Mouse (Mus musculus) adrenal gland (tissue): ENCODE data around the gene Fbrsl1.

Experiments used
- intact Hi-C: fragments of 180-260 bp; cut with DNase I; formaldehyde crosslinking; loops from one replicate; pipeline ENCODE4 v1.15.1; 2025

The Fbrsl1 gene

DNA sequence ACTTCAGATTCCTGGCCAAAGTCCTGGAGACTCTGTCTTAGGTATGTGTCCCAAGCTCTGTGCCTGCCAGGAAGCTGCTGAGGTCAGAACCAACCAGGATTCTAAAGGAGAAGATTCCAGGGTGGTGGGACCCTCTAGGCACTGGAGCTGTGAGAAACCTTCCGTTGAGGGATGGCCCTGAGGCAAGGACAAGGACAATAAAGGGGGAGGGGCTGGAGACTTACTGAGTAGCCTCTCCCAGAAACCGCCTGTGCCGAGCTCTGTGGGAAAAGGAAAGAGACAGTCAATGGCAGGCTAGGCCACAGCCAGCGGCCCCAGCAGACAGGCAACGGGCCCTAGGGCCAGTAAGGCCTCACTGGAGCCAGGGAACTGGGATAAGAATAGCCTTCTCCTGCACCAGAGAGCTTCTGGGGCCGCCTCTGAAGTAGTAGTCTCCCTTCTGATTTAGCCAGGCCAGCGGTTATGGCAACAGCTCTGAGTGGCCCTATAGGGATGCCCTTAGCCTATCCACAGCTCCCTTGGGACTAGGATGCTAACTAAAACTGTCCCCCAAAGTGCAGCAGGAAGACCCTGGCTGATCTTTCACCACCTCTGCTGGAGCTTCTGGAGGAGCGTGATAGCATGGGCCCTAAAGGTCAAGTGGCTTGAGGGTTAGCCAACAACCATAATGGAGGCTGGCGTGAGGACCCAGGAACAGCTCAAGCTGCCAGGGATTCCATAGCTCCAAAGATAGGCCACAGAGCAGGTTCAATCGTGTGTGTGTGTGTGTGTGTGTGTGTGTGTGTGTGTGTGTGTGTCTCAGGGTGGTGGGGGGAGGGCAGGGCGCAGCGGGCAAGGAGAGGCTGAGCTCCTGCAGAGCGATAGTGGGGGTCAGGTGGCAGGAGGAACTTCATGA lies 32.2 kb downstream of the Fbrsl1 start:
- intact Hi-C loops, result no loop called here

DNA sequence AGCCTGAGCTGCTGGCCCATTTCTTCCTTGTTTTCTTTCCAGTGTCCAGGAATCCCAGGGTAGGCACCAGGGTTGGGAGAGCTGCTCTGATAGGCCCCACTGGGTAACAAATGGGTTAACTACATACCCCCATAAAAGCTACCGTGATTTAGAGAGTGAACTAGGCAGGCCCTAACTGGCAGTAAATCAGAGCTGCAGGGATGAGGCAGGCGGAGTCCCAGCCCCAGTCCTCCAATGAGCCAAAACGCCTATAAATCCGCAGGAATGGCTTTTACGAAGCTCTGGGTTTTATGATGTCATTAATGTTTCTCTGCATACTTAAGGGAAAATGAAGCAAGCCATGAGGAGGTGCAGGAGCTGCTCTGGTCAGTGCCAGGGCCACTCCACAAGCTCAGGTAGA lies 33.3 kb downstream of the Fbrsl1 start:
- intact Hi-C loops, result no loop called here

DNA sequence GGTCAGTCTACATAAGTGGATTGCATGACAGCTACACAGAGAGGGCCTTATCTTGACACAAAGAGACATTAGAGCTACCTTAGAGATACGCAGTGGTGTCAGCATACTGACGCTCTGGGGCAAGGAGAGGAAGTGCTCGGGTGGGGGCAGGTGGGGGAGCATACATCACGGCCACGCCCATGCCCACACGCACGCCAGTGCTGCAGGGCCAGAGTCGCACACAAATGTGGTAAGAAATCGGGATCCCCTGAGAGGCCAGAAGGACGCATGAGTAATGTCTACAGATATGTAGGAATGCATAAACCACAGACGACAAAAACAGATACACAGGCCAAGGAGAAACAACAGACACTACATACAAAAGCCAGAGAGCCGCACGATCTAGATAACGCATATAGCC lies 35.3 kb downstream of the Fbrsl1 start:
- intact Hi-C loops, result no loop called here

- intact Hi-C loops, result no loop called here
Measured at GRCm38 (mm10) chr5:110410386-110410785, 37.9 kb downstream of the Fbrsl1 start.

DNA sequence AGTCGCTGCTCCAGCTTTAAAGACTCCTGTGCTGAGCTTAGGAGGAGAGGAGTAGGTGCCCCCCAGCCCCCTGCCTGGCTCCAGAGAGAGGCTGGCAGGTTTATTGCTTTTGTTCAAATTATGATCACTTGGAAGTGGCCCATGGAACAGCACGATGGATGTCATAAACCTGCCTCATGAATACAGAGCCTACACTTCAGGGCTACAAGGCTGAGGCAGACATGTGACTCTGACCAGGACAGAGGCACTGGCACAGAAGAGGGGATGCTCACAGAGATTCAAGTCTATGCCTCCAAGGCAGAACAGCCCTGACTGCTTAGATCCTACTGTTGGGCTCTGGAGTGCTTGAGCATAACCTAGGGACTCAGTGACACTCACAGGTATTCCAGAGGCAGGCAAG lies 39.3 kb downstream of the Fbrsl1 start:
- intact Hi-C loops, result no loop called here

DNA sequence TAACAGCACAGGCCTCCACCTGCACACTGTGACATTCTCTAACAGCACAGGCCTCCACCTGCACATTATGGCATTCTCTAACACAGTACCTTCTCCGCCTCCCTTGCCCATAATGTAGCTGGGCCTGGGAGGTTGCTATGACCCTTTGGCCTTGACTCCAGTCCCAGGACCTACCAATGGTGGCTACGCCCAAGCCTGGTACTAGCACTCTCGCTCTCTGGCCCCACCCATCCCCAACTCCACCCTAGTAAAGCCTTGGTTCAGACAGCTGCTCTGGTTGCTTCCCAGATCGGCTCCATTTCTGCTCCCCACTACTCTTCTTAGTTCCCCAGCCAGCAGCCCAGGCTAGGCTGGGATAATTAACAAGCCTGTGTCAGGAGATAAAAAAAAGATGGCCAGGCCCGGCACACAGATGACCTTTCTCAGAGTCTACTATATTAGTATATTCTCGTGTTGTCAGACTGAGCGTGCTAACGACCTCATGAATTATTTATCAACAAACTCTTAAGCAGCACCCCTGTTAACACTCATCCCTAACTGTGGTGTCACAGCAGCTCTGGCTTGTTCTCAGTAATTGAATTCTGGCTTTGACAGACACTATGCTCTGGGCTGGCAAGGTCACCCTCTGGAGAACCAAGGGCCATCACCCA lies 42.1 kb downstream of the Fbrsl1 start:
- intact Hi-C loops, result no loop called here

DNA sequence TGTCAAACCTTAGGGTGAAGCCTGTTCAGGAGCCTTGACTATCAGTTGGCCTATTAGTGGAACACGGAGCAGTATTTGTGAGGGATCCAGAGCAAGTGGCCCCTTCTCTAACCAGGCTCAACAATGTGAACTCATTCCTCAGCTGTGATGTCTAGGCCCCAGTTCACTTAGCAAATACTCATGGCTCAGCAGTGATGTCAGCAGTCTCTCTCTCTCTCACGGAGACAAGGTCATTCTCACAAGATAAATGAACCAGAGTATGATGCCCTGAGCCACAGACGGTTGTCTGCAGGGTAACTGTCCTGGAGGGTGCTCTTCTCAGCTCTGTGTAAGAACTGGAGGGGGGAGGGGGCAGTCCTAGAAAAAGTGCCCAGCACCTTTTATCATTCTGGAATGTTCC lies 44.4 kb downstream of the Fbrsl1 start:
- intact Hi-C loops, result no loop called here

DNA sequence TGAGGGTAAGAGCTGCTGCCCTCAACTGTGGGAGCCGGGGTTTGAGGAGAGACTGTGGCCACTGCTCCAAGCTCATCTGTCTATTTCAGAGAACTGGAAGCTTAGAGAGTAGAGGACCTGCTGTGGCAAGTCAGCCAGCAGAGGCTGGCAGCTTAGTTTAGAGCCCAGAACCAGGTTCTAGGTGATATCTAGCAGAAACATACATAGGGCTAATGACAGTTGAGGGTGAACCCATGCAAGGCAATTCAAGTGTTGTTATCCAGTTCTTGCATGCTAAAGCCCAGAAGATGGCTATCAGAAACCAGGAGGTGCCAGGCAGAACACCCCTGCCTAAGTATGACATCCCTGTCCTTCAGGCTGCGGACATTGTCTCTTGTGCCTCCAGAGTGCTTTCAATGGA lies 45.7 kb downstream of the Fbrsl1 start:
- intact Hi-C loops, result no loop called here

DNA sequence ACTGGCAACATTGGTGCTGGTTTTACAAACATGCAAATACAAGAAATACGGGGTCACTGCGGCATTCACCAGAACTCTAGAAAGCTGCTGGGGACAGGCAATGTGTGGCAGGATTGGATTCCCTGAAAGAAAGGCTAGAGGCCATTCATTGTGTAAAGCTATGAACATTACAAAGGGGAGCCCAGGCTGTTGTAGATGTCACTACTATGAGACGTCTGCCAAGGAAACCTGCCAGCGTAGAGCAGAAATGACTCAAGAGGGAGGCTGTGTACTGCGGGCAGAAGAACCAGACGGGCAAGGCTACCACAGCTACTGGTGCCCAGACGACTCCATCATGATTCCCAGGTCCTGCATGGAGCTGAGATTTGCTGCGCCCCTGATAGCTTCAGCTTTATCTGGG lies 47.2 kb downstream of the Fbrsl1 start:
- intact Hi-C loops, result no loop called here

DNA sequence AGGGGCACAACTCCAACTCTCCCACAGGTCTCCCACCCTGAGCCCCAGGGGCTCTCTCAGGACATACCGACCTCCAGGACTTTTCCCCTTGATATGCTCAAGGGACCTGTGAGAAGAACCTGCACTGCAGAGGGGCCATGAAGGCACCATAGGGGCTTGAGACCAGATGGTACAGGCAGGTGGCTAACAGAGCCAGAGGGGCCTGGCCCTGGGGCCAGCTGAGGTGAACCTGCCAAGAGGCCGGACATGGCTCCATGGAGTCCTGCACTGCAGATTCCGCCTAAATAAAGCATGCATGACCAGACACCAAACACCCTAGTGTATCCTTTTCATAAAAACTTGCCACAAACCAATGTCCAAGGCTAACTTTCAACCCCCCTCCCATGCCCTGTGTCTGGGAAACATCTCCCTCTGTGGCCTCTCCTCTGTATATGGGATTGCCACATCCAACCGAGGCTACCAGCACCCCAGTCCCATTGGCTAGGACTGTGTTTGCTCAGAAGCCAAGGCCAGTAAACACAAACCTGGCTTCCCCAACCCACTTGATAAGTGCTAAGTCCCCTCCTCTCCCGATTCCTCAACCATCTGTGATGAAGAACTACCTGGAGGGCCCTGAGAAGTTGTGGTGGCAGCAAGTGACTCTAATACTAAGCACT lies 53.2 kb downstream of the Fbrsl1 start:
- intact Hi-C loops, result no loop called here

DNA sequence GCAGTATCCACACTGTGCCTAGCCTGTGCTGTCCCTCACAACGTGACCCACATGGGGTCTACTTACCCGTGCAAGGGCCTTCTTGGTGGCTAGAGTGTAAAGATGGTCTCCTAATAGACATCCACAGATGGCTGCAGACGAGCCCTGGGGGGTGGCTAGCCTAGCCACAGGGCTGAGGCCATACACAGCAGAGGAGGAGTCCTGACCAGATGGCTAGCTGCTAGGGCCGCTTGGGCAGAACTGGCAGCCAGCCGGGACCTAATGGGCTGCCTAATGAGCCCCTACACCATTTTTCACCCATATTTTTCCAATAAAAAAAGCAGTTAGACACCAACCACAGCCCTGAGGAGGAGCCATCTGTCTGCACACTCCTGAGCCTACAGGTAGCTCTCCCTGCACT lies 55.6 kb downstream of the Fbrsl1 start:
- intact Hi-C loops, result no loop called here

GRCm38 (mm10) chr5:110390631-110391030 lies 57.7 kb downstream of the Fbrsl1 start:
- intact Hi-C loops, result no loop called here

DNA sequence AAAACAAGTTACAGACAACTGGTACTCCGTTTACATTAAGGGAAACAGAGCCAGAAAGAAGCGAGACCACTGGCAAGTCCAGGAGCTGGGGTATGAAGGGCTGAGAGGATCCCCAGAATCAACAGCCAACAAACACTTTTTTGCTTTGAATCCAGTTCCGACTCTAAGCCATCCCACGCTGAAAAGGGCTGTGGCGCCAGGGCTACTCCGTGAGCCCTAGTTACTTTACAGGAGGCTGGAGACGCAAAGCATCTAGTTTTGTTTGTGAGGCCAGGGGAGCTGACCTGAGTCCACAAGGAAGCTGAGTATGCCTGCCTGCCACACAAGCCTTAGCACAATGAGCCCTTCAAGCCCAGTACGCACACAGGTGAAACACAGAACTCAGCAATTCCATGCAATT lies 61.0 kb downstream of the Fbrsl1 start:
- intact Hi-C loops, result no loop called here

DNA sequence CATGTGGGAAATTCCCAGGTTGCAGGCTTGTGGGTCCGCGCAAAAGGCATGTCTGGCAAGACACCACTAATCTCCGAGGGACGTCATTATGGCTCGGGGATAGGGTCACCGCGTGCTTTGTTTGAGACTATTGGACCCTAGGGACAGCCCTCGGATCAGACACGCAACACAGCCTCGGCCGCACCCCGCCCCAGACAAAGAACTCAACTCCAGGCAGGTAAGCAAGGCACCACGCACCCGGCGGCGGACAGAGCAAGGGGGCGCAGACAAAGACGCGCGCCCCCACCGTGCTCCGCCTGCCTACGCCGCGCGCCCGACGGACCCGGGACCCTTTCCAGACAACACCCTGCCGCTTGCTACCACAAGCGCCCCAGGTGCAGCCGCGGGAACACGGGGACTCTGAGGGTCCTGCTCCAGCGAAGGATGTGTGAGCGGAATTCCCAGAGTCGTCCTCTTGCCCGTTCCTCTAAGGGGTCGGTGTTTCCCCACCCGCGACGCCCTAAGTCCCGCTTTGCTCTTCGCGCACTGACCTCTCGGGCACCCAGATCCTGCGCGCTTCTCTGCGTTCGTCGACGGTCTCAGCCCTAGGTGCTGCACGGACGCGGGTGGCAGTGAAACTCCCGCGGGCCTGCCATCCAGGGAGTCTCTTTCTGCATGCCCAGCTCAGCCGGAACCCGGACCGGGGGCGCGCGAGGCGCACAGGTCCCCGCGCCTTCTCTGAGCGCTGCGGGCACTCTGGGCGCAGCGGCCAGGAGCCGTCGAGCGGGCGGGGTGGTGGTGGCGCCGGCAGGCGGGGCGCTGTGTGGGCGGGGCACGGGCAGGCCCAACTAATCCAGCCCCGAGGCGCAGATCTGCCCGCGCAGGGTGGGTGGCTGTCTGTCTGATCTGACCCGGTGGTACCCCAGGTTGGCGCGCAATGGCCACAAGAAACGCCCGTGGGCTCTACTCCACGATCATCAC lies 61.7 kb downstream of the Fbrsl1 start:
- intact Hi-C loops, result no loop called here

DNA sequence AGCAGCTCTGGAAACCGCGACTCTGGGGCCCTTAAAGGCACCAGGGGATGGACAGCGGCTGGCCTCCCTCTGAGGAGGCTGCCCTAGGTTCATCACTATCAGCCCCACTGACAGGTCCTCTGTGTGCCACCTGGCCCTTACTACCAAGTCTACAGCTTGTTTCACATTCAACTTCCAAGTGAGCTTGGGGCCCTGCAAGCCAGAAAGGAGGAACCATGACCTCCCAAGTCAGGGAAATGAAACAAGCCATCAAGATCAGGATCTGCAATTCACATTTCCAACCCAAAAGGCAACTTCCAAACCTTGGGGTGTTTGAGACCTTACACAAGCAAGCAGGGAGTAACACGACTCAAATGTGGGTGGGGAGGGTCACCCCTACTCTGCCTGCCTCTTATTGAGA lies 63.0 kb downstream of the Fbrsl1 start:
- intact Hi-C loops, result no loop called here

DNA sequence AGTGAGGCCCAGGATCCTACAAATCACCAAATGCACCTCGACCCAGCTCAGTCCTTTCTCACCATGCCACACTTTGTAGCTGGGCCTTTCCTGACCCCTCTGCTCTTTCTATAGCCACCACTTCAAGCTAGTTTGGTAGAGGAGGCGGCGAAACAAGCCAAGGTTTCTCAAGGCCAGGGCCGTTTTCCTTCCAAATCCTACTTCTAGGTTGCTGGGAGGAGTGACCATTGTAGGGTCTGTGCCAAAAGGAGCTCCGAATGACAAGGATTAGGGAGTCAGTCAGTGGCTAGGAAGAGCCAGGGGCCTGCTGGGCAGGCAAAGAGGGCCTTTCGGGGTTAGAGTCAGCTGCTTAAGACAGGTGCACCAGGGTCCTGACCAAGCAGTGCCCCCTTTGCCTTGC lies 63.8 kb downstream of the Fbrsl1 start:
- intact Hi-C loops, result no loop called here

GRCm38 (mm10) chr5:110379823-110380222 lies 68.5 kb downstream of the Fbrsl1 start:
- intact Hi-C loops, result loop anchor here (5.0 kb wide), 1 partner anchor 47 kb away; no protein-coding TSS in a partner anchor

DNA sequence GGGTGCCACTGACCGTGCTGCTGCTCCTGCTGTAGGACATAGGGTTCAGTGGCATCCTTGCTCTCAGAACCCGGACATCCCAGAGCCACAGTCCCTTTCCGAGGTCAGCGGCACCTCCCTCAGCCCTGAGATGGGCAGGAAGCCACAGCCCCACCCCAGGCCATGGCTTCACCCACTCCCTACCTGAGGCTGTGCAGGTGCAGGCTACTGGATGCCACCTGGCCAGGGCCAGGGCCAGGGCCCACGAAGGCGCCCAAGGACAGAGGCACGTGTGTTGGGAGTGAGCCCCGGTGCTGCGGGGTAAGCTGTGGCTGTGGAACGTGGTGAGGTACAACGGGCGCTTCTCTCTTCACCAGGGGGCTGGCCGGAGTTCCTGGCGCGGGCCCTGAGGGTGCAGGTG lies 69.2 kb downstream of the Fbrsl1 start:
- intact Hi-C loops, result loop anchor here (5.0 kb wide), 1 partner anchor 48 kb away; no protein-coding TSS in a partner anchor

DNA sequence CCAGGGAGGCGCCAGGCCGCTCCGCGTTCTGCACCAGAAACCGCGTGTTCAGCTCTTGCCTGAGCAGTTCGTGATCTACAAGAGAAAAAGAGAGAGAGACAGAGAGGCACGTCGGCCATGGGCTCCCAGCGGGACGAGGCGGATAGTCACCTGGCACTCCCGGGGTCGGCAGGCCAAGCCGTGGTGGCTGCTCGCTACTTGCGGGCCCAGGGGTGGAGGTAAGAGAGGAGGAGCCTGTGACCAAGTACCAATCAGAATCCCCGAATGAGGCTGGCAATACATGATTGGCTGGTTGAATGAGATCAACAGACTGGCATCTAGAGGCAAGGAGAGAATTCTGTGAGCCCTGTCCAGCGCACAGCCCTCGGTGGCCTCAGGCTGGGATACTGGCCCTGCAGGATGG lies 70.1 kb downstream of the Fbrsl1 start:
- intact Hi-C loops, result loop anchor here (5.0 kb wide), 1 partner anchor 49 kb away; no protein-coding TSS in a partner anchor

DNA sequence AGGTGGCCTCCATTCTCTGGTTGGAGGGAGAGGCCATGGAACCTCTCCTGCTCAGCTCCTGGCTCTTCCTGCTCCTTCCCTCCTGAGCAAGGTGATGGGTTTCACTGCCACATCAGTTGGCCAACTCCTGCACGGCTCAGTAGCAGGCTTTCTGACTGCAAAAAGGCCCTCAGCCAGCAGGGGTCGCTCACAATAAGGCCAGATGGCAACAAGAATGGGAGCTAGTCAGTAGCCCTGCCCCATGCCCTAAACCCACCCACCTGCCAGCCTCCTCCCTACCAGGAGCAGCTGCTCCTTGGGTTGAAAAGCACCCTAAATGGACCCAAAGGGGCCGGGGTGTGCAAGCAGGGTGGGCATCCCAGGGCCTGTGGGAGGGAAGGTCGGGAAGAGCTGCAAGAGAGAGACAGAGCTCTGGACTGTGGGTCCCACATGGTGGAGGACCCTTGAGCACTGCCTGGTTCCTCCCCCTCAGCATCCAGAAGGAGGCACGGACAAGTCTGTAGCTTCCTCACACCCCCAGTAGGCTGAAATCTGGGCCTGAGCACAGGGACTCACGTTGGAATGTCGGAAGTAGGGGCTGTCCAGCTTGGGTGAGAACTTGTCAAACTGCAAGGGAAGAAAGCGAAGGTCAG lies 71.4 kb downstream of the Fbrsl1 start:
- intact Hi-C loops, result loop anchor here (5.0 kb wide), 1 partner anchor 50 kb away; no protein-coding TSS in a partner anchor
